Mouse (Mus musculus) olfactory bulb, adult 2 months (tissue): ENCODE results near the gene Sec14l3. TPM values are rescaled to one million over a fixed set of nuclear protein-coding genes. Genes with fewer than 3 reads are reported as not detected.
"Not testable (repeated sequence)": the region's sequence is repeated elsewhere in the genome, so short reads cannot be mapped to it uniquely, and the experiment has no call there.

Experiments used
- H3K27ac ChIP-seq: fragments of 200-500 bp; 2 replicates; pipeline ENCODE4 v1.5.1; 2012; ENCODE audit warnings: low read depth, low read length; ENCODE audit not compliant: insufficient read depth
- H3K4me1 ChIP-seq: fragments of 200-500 bp; 2 replicates; pipeline ENCODE4 v1.6.1; 2012; ENCODE audit warnings: low read length; ENCODE audit not compliant: control insufficient read depth, insufficient read depth
- H3K4me3 ChIP-seq: fragments of 200-500 bp; 2 replicates; pipeline ENCODE4 v1.5.1; 2012; ENCODE audit warnings: mild to moderate bottlenecking, low read depth, low read length, moderate library complexity; ENCODE audit not compliant: insufficient read depth
- CTCF ChIP-seq: fragments of 200-500 bp; IDR thresholded peaks from 2 replicates; pipeline ENCODE4 v1.5.1; 2012; ENCODE audit warnings: low read depth, mild to moderate bottlenecking, low read length, moderate library complexity; ENCODE audit not compliant: insufficient read depth
- POLR2A ChIP-seq: fragments of 200-500 bp; IDR thresholded peaks from 2 replicates; pipeline ENCODE4 v1.6.1; 2012; ENCODE audit warnings: mild to moderate bottlenecking, low read depth, low read length, moderate library complexity; ENCODE audit not compliant: insufficient read depth
- WGBS: fragments of 180-500 bp; shearing (Covaris S2); methylation state at CpG from one replicate; pipeline ENCODE4 v1.1.7; 2018; 5-methylcytosine and 5-hydroxymethylcytosine counted together
- polyA plus RNA-seq: library from polyadenylated mRNA; stranded (reverse); fragments of >200 nt; gene quantifications from 2 replicates; pipeline ENCODE4 v1.2.4, GENCODE M21; 2012; ENCODE audit warnings: low replicate concordance; ENCODE audit not compliant: missing spikeins, insufficient read depth, insufficient read length

The Sec14l3 gene
- polyA plus RNA-seq, 1 experiment, result not detected

- TF ChIP-seq CTCF (no peak), POLR2A (no peak)
- no peak overlapping the region for H3K27ac ChIP-seq
Measured at GRCm38 (mm10) chr11:4108691-4109090, 44.0 kb downstream of the Sec14l3 start.

DNA sequence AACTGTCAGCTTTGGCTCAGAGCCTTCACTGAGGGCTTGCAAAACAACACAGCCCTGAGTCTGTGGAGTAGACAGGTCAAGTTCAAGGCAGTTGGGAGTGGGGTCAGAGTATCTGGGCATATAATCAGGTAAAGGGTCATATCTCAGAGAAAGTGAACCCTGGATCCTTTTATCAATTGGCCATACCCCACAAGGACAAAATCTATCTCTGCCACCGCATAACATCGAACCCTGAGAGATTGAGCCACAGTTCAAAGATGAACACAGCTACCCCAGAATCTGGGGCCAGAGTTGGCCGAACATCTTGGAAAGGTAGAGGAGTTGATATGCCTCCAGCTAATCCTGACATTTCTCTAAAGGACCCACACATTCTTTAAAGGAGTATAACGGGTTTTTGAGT, 47.4 kb downstream of the Sec14l3 start:
- WGBS, result 91% methylated on average over 4 of the region's 4 CpGs
- H3K4me3 ChIP-seq, result no peak overlapping the region
- TF ChIP-seq CTCF (no peak), POLR2A (no peak)
- H3K4me1 ChIP-seq, result peaks cover 28% of the 10 kb centered on the region
- no peak overlapping the region for H3K27ac ChIP-seq

More at GRCm38 (mm10) chr11:4108691-4109090, 44.0 kb downstream of the Sec14l3 start:
- 88% methylated on average over 7 of the region's 7 CpGs for WGBS
- Histone ChIP-seq H3K4me1 (peaks cover 16% of the 10 kb centered on the region; the same call in 1 of the 2 replicates), H3K4me3 (no peak overlapping the region)

DNA sequence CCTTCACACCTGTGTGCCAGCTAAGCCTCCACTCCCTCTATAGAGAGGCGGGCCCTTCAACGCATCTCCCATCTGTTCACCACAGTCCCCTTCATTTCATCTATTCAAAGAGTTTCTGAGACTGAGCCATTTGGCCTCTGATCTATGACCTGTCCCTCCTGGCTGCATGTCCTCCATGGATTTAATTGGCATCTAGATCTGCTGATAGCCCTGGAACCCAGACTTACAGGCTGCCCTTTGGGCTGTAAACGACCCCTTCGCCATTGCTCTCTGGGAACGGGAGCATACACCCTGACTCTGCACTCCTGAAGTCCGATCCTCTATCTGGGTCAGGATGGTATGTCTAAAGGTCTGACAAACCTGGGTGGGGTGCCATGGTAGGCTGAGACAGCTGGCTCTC, 48.2 kb downstream of the Sec14l3 start:
- TF ChIP-seq CTCF (no peak), POLR2A (no peak)
- Histone ChIP-seq H3K27ac (no peak overlapping the region), H3K4me3 (no peak overlapping the region), H3K4me1 (peaks cover 33% of the 10 kb centered on the region)
- WGBS, result 88% methylated on average over 6 of the region's 6 CpGs

- 71% methylated on average over 4 of the region's 4 CpGs for WGBS
- peaks cover 33% of the 10 kb centered on the region for H3K4me1 ChIP-seq
- H3K4me3 ChIP-seq, result no peak overlapping the region
- no peak overlapping the region for H3K27ac ChIP-seq
- TF ChIP-seq CTCF (no peak), POLR2A (no peak)
Measured at GRCm38 (mm10) chr11:4113496-4113895, 48.9 kb downstream of the Sec14l3 start.

DNA sequence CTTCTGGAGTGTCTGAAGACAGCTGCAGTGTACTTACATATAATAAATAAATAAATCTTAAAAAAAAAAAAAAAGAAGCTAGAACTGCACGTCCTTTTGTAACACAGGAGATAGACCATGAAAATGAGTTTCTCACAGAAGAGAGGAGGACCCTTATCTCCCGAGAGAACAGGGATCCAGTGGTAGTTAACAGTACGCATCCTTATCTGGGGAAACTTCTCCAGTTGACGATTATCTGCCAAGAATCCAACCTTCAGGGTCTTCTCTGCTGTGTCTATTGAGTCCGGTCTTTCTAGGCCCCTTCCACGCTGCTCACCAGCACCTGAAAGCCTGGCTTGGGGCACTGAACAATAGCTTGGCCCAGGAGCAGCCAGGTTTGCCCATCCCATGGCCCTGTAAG, 49.3 kb downstream of the Sec14l3 start:
- Histone ChIP-seq H3K27ac (no peak overlapping the region), H3K4me1 (peaks cover 37% of the 10 kb centered on the region), H3K4me3 (no peak overlapping the region)
- 89% methylated on average over 6 of the region's 6 CpGs for WGBS
- TF ChIP-seq CTCF (no peak), POLR2A (no peak)

- H3K27ac ChIP-seq, H3K4me3 ChIP-seq: not testable (repeated sequence)
- H3K4me1 ChIP-seq, result peaks cover 42% of the 10 kb centered on the region
- 57% methylated on average over 6 of the region's 6 CpGs for WGBS
Measured at GRCm38 (mm10) chr11:4114541-4114940, 49.9 kb downstream of the Sec14l3 start.

GRCm38 (mm10) chr11:4115407-4115806, 50.8 kb downstream of the Sec14l3 start:
- H3K4me1 ChIP-seq, result peaks cover 44% of the 10 kb centered on the region
- no peak overlapping the region for H3K27ac ChIP-seq
- no peak overlapping the region for H3K4me3 ChIP-seq
- no peak for TF ChIP-seq CTCF
- no peak for TF ChIP-seq POLR2A
- 78% methylated on average over 4 of the region's 4 CpGs for WGBS

DNA sequence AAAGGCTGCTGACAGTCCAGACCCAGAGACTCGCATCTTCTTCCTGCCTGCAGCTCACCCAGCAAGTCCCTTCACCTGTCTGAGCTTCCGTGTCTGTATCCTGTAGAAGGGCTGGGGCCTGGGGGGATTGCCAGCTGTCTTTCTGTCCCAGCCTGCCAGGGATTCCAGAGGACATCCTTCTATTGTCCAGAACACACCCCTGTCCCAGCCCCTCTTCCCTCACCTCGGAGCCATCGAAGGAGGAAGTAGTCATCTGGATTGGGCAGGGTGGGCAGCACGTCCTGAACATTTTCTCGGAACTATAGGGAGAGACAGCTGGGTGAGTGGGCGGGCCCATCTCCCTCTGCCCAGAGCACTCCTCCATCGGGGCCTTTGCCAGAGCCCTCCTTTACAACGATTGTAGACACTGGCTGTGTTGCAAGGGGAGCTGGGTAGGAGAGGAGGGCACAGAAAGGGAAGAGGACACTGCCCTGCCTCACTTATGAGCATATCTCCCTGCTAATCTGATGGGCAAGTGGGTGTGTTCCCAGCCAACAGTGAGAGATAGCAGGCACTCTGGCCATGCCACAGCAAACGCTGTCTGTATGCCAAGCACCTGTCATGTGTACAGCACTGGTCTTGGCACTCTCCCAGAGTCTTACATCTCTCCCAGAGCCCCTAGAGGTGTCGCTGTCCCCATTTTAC, 52.0 kb downstream of the Sec14l3 start:
- Histone ChIP-seq H3K27ac (no peak overlapping the region), H3K4me3 (peak overlapping the region; percentile 53; the same call in 1 of the 2 replicates), H3K4me1 (peaks cover 44% of the 10 kb centered on the region)
- TF ChIP-seq POLR2A (no peak), CTCF (no peak)
- 36% methylated on average over 11 of the region's 11 CpGs for WGBS

- H3K4me3 ChIP-seq, result peak overlapping the region; percentile 53
- WGBS, result 7% methylated on average over 3 of the region's 3 CpGs
- TF ChIP-seq POLR2A, result no peak
- no peak; the same call in 1 of the 2 replicates for TF ChIP-seq CTCF
Measured at GRCm38 (mm10) chr11:4117372-4118071, 52.9 kb downstream of the Sec14l3 start.

More at GRCm38 (mm10) chr11:4117372-4118071, 52.9 kb downstream of the Sec14l3 start:
- Histone ChIP-seq H3K4me1 (peaks cover 41% of the 10 kb centered on the region), H3K27ac (0 out of 2 replicates have a peak overlapping the region, but pooled peaks have one; percentile 19)
